Mouse (Mus musculus): Measurements from ENCODE around the gene Smok2a.

DNA sequence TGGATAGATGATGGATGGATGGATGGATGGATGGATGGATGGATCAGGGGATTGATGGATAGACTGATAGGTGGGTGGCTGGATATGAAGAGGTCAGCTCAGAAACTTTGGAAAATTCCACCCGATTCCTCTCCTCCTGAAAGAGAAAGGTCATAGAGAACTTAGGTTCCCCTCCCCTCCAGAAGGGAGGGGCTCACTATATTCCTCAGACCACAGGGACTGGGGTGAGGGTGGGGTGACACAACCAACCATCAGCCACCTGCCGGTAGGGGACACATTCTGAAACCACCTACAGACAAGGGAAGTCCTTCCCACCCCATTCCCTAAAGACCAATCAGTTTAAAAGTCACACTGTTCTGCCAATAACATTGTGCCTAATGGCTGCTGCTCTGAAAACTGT lies 14.5 kb upstream of the Smok2a start:
- TF ChIP-seq POLR2A (IDR thresholded peaks at IDR 0.05; ENCODE audit: borderline replicate concordance, low read depth, low read length) (no peak), CTCF (IDR thresholded peaks at IDR 0.05; ENCODE audit: low read depth, low read length) (no peak)
